ENCODE assay signal across 20 mouse cellular contexts in genomic region chrX:109133500-109133899, GRCm38 (mm10).
"Had no signal": no experiment of that assay in that cellular context is flagged by ENCODE, and none has a peak within 500 bp of the region (broad histone marks: within the 10 kb centered on the region; RNA-seq: fewer than 3 reads in every experiment).

No protein-coding gene starts in this region.

- H3K4me2 ChIP-seq: limb, embryonic 12.5 days; limb, embryonic 15.5 days; liver, embryonic 11.5 days; midbrain, embryonic 13.5 days; neural tube, embryonic 13.5 days; stomach, embryonic 15.5 days had no signal

- ATAC-seq: liver, postnatal 0 days; lung, postnatal 0 days; midbrain, embryonic 13.5 days had no signal

- H3K27ac ChIP-seq: limb, embryonic 12.5 days; limb, embryonic 15.5 days; liver, embryonic 14.5 days; midbrain, embryonic 10.5 days; neural tube, embryonic 13.5 days; stomach, embryonic 15.5 days had no signal

- H3K4me1 ChIP-seq: limb, embryonic 12.5 days; limb, embryonic 15.5 days; midbrain, embryonic 10.5 days; stomach, embryonic 15.5 days had no signal

- H3K36me3 ChIP-seq: limb, embryonic 12.5 days; limb, embryonic 15.5 days; midbrain, embryonic 10.5 days; midbrain, embryonic 13.5 days; neural tube, embryonic 13.5 days; stomach, embryonic 15.5 days had no signal

- DNase-seq: kidney, adult 18-20 months; kidney, postnatal 10 days; kidney, postnatal 36 days; left cerebral cortex, postnatal 4 days; liver, postnatal 0 days; lung, postnatal 36 days; retina, postnatal 1 day; right cerebral cortex, postnatal 25 days; spleen, adult 18-20 months; thymus, postnatal 25 days had no signal

- H3K4me3 ChIP-seq: limb, embryonic 12.5 days; limb, embryonic 15.5 days; megakaryocyte, embryonic 14.5 days; midbrain, embryonic 10.5 days; midbrain, embryonic 13.5 days; neural tube, embryonic 13.5 days; stomach, embryonic 15.5 days had no signal

- H3K9ac ChIP-seq: limb, embryonic 12.5 days; limb, embryonic 15.5 days; liver, embryonic 14.5 days; liver, postnatal 0 days; midbrain, embryonic 13.5 days; neural tube, embryonic 13.5 days; stomach, embryonic 15.5 days had no signal

- H3K27me3 ChIP-seq: limb, embryonic 12.5 days; limb, embryonic 15.5 days; megakaryocyte, embryonic 14.5 days; midbrain, embryonic 13.5 days; neural tube, embryonic 13.5 days; stomach, embryonic 15.5 days had no signal

- H3K9me3 ChIP-seq: limb, embryonic 12.5 days; limb, embryonic 15.5 days; megakaryocyte, embryonic 14.5 days; midbrain, embryonic 10.5 days; midbrain, embryonic 13.5 days; neural tube, embryonic 13.5 days; stomach, embryonic 15.5 days had no signal
